Mouse (Mus musculus): ENCODE results near the gene Atp8a1.
A peak's percentile ranks its signal among the peaks of the same experiment; 100 is the strongest.

The Atp8a1 gene

DNA sequence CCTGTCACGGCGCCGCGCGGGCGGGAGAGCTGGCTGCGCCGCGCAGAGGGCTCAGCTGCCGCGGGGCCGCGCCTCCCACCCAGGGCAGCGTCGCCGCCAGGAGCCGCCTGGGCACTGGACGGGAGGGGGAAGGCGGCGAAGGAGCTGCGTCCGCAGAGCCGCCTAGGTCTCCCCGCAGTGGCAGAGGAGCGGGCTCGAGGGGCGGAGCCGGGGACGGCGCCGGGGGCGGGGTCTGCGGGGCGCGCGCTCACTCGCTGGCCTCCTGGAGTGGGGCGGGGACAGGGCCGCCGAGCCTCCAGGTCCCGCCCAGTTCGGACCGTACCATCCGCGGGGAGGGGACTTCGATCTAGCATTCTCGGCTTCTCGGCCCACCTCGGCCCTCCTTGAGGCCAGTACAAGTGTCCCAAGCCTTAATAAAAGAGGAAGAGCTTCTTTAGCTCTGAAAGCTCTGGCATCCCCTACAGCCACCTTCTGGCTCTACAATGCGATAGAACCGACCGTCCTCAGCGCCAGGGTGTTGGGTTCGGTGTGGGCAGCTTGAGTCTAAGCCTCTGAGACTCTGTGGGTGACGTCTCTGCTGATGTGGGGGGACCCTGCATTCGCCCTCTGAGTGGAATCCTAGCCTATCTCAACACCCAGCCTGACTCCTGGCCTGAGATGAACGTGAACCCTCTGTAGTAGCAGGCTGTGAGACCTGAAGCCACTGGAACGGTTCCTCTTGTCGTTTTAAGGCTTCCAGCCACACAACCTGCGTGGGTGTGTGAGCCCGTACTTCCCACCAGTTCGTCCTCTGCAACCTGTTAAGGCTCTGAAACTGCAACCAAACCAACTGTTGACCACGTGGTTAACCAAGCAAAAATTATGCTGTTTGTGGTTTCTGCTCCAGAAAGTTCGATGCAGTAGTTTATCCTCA, at the start of gene Atp8a1:
TSS of gene Atp8a1 (minus strand) at position 182 of the 913 bp plus-strand sequence.
- DNase-seq (ENCODE audit: low spot score), result peak; percentile 87

DNA sequence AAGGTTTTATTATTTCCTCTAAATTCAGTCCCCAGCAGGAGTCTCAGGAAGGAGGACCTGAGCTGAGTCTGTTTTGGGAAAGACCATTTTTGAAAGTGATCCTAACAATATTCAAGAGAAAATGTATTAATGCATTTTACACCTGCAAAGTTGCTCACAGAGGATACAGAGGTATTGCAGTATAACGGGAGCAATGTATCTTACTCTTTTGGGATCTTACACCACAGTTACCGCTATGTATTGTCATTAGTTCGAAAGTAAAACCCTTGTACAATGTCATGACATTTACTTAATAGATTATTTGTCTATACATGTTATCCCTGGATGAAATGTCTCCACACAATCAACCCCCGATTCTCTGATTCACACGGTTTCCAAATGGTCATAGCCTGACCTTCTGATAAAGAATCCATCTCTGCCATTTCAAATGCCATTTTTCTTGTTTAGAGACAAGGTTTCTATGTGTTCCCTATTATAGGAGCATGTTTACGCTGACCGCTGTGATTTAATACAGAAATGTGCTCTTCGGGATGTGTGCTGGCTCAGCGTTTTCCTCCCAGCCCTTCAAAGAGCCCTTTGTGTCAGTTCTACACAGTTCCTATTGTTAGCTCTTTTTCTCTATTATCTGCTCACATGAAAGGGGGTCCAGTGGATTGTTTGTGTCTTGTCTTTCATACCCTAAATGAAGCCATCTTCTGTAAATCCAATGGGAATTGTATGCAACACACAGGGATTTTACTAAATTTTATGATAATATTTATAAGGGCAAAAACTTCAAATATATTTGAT, 37.4 kb upstream of the Atp8a1 start:
- no peak for DNase-seq (ENCODE audit: low spot score)

DNA sequence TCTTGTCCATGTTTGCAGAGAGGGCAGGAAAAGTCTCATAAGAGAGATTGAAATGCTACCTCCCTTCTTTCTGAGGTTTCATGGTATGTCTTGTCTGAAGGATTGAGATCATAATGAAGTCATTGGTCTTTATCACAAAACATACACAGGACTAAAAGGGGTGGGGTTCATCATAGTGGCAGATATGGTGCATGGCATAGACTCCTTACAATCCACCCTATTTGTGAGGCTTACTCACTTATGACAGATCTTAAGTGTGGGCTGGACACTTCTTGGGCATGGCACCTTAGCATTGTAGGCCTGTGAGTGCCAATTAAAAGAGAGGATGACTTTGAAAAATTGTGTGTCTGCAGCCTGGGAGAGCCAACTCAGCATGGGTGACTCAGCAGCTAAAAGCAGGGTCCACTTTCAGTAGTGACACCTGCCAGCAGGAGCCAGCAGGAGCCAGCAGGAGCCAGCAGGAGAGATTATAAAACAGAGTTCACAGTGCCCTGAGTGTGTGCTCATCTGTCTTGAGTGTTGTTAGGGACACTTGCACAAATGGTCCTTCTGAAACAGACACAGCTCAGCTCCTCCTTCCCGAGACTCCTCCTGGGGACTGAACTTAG, 36.4 kb upstream of the Atp8a1 start:
- no peak for DNase-seq (ENCODE audit: low spot score)

DNA sequence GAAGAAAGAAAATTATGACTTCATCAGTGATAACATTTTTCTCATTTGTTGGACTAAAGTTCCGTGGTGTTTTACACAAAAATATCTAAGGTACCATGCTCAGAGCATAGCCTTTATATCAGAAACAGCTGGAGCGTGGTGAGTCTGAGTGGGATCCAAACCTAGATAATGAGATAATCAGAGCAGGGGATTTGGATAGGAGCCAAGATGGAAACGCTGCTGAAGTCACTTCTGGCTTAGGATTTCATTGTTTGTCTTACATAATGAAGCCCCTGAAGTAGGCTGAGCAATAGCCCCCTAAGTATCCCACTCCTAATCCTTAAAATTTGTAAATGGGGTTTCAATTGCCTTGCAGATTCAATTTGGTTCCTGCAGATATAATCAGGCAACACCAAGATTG, 24.2 kb upstream of the Atp8a1 start:
- DNase-seq (ENCODE audit: low spot score), result no peak

DNA sequence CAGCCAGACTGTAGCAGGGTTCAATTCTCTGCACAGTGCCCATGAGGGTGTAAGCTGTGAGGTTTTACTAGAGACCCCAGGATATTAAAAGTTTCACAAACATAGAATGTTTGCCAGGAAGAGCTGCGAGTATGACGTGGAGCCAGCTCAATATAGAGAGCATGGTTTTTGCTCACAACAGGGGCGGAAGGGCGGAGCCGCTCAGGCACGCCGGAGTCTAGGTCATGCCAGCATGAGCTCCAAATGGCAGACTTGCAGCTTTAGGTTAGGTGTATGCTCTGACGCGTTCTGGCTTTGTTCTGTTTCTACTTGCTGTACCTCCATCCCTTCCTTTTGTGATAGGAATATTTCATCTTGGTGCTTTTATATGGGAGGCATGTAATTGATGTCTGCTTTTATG, 19.0 kb upstream of the Atp8a1 start:
- DNase-seq (ENCODE audit: low spot score), result no peak

DNA sequence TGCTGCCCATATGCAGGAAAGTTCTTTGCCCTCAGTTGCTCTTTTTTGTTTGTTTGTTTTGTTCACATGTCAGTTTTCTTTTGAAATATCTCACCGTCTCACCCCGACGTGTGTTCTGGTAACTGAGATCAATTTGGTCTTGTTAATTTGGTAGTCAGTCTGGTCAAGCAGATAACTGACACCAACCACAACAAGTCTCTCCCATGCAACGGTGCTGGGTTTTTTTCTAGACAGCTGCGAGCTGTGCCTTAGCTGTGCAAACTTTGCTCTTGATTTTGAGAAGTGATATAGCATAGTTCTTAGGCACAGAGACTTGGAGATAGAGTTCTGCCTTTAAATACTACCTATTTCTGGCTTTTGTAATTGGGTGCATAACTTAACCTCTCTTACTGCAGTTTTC, 18.4 kb upstream of the Atp8a1 start:
- DNase-seq (ENCODE audit: low spot score), result no peak

DNA sequence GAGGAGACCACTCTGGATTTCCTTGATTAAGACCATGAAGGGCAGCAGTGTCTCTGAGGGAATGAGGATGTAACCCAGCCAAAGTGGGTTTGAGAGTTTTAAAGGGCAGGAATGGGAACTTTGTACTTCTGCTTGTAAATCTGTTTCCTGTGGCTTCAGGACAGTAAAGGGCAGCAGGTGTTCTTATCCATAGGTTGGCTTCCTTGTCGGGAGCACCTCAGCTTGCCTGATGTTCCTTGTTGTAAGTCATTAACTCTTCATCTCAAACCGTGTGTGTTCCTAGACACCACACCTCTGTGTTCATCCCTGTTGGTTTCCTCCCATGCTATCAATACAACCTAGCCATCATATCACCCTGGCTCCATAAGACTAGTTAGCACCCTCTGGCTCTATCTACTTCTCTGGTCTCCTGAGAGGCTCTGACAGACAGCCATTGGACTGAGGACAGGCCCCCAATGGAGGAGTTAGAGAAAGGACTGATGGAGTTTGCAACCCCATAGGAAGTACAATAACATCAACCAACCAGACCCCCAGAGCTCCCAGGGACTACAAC, 17.4 kb upstream of the Atp8a1 start:
- no peak for DNase-seq (ENCODE audit: low spot score)

DNA sequence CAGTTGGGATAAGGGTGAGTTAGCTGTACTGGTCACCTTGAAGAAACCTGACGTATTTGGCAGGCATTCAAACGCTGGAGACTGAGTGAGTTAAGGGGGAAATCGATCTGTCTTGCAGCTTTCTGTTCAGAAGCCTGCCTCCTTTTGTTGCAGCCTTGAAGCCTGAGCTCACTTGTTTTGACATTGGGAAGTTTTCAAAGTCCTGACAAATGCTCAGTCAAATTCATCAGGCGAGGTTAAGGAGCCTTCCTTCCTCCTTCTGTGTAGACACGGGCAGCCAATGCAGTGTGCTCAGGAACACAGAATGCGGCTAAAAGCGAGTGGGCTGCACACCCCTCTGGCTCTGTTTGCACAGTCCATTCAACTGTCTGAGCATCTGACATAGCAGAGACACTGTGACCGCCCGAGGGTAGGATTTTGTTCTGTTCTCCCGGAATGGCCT, 16.7 kb upstream of the Atp8a1 start:
- no peak for DNase-seq (ENCODE audit: low spot score)

DNA sequence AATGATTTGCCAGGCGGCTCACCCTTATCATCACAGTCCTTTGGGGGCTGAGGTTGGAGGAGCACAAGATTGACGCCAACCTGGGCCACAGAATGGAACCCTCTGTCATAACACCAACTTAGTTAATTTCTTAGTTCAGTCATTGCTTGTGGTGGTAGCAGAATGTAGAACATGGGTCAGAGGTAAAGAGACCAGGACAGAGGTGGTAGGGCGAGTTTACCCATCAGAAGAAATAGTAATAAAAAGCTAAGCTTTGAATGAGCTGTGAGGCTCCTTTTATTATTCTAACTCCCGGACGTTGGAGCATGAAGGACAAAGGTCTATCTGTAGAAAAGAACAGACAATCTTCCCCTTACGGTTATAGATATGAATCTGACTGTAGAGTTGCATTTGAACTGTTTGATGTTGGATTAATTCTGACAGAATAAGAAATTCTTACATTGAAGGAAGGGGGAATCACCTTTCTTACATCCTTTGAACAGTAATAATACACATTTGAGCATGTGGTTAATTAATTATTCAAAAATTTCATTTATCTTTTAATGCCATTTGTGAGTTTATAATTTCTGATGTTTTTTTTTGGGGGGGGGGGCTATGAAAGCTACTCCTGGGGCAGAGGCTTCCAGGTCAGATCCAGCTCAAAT, 7.9 kb upstream of the Atp8a1 start:
- DNase-seq (ENCODE audit: low spot score), result no peak

DNA sequence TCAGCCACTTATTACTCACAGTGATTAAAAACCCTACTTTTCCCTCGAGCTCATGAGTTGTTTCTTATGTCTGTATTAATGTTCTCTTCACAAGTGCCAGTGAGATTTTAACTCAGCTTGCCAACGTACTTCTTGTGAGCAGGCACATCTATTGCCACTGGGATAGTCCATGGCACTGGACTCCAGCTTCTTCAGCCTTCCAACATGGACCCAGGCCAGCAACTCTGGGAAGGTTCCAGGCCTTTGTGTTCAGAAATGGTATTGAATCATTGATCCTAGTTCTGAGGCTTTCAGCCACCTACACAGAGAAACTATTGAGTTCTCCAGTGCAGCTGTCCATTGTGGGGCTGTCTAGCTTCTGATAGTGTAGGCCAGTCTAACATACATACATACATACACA, 5.6 kb upstream of the Atp8a1 start:
- DNase-seq (ENCODE audit: low spot score), result no peak

DNA sequence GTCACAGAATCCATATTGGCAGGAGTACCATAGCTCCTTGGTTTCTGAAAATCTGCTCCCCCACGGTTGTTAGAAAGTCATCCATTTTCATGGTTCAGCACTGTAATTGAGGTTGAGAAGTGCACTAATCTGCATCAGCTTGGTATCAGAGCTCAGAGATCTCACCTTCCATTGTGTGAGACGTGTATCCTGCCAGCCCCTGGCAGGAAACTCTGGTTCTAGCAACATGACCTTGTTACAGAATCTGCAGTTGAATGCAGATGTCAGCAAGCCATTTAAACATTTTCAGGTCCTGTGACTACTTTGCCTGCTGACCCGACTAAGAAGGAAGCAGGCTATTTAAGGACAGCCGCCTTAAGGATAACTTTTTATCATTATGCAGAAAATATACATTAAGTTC, 2.2 kb upstream of the Atp8a1 start:
- DNase-seq (ENCODE audit: low spot score), result no peak

DNA sequence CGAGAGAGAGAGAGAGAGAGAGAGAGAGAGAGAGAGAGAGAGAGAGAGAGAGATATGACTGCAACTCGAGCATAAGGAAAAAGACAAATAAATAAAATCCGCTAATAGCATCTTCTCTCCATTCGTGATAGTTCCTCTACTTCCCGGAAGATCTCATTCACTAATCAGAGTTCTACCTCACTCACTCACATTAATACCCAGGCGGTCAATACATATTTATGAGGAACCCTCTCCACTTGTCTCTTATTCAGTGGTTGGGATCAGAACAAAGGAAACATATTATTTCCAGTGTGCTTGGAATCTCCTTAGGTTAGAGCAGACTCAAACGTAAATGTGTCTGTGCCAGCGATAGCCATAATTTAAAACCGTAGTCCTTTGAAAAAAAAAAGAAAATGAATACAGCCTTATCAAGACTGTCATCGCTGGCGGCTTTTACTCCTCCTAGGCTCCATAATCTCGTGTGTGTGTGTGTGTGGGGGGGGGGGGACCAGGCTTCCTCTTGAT, 1.3 kb upstream of the Atp8a1 start:
- DNase-seq (ENCODE audit: low spot score), result no peak

DNA sequence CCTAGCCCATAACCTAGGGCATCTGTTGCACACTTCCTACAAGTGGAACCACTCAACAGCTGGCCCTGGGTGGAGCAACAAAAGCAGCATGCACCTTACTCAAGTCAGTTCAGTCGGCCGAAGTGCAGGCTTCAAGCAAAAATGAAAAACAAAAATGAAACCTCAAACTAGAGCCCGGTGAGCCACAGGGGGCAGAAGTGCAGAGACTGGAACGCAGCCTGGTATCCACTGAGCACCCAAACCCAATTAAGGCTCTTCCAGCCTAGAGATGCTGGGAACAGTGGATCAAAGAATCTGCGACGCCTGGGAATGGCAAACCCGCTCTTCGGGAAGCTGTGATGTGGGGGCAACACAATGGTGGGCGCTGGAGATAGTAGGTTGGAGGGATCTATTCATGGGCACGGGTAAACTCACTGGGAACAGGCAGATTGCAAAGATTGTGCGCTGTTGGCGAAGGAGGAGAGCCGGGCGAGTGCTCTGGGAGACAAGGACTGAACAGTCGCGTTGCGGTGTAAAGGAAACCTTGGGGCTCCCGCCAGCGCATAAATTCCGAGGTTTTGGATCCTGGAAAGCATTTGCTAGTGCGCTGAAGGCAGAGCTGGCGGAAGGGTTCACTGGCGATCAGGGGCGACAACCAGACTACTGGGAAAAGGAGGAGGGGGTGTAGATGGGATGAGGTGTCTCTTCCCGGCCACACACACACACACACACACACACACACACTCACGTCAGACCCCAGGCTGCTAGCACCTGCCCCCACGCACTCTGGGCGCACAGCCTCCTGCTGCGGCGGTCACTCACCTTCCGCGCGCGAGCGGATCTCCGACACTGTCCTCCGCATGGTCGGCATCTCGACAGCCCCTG, 641 bp downstream of the Atp8a1 start:
- DNase-seq (ENCODE audit: low spot score), result no peak

DNA sequence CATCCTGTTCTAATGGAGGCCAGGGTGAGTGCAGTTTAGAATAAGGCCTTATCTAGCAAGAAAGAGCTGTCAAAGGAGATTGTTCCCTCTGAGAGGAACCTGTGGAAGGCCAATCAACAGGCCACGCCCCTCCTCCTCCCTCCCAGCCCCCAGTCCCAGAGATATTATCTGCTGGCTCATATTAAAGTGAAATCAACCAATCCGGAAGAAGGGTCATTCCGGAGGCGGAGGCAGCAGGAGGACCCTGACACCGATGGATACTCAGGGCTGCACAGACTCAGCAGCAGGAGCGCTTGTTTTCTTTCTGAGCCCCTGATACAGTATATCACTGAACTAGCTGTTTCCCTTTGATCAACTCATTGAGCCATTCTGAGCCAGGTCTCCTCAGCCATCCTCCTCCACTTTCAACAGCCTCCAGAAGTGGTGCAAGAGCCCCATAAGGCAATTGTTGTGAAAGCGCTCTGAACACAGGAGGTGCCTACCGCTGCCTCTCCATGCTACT, 2.0 kb downstream of the Atp8a1 start:
- no peak for DNase-seq (ENCODE audit: low spot score)

DNA sequence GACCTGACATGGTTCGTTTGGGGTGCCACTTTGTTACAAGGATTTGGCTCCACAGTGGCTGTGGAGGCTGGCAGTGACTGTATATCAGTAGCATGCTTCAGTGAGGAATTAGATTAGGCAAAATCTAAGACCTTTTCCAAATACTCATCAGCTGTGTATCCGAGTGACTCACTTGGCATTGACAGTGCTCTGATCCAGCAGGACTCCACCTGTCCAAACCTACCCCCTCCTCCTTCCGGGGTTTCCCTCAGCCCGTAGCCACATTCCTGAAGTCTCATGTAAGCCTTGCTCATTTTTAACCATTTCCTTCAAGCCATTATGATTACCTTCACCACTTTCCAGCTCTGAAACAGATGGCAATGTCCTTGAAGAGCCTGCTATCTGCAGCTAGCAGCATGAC, 3.2 kb downstream of the Atp8a1 start:
- DNase-seq (ENCODE audit: low spot score), result no peak

DNA sequence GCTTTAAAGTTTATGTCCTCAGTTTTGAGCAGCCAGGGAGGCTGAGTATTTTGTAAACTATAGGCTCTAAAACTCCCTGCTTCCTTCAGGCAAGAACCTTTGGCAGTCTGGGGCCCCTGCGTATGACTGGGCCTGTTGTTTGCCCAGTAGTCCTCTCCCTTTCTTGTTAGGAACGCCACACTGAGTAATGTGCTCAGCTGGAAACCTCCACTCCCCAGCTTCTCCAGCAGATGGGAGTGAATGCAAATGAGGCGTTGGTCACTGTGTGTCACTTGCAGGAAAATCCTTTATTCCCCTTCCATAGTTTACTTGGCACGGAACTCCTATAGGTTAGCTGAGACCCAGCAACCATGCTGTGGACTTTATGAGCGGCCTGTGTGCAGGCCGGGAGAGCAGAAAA, 4.9 kb downstream of the Atp8a1 start:
- DNase-seq (ENCODE audit: low spot score), result no peak

DNA sequence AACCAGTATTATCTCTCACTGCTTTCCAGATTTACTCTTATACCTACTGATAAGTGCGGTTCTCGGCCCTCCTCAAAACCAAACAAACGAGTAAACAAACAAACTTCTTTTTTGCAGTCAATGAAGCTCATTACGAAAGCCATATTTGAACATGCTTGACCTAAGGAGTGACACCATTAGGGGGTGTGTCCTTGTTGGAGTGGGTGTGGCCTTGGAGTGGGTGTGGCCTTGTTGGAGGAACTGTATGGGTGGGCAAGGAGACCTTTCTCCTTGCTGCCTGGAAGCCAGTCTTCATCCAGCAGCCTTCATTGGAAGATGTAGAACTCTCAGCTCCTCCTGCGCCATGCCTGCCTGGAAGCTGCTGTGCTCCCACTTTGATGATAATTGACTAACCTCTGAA, 13.4 kb downstream of the Atp8a1 start:
- DNase-seq (ENCODE audit: low spot score), result no peak

DNA sequence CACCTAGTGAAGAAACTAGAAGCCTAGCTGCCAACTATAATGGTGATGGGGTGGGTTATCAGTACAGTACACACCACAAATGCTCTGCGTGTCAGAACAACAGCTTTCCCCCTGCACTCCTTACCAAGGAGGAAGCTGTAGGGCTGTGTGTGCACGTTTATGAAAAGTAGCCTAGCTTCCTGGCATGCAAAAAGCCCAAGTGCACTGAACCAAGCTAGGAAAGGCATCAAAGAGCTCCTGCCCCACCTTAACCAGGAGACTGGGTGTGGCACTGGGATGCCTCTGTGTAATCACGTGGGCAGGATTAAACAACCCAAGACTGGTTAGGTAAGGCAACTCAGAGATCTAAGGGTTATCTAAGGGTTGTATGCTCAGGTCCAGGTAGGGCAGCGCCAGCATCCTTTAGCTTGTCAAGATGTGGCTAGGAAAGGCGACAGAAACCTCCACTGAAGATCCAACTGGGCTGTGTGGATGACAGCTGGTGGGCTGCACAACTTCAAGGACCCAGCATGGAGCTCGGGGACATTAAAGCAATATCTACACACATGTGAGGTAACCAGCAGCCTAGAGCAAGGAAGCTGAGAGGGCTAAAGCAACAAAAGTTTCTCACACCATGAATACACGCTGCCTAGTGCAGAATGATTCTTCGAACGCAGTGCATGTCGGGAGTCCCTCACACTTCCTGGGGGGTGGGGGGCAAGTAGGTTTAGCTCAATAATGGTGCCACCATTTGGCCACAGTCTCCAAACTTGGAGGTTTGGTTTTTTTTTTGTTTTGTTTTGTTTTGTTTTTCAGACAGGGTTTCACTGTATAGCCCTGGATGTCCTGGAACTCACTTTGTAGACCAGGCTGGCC, 15.7 kb downstream of the Atp8a1 start:
- DNase-seq (ENCODE audit: low spot score), result no peak

DNA sequence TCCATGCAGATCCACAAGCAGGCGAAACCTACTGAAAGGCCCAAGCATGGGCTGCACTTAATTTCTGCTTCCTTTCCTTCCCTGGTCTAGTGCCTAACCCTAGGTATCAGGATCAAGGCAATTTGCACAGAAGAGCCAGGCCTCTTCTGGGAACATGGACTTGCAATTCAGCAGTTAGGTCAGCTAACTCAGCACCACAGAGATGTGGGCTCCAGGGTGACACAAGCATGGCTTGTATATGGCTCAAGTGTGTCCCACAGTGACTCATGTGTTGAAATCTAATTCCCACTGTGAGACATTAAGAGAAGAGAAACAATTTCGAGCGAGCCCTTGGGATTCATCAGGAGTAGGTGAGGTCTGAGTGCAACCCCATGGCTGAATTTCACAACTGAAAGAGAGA, 18.9 kb downstream of the Atp8a1 start:
- no peak for DNase-seq (ENCODE audit: low spot score)

DNA sequence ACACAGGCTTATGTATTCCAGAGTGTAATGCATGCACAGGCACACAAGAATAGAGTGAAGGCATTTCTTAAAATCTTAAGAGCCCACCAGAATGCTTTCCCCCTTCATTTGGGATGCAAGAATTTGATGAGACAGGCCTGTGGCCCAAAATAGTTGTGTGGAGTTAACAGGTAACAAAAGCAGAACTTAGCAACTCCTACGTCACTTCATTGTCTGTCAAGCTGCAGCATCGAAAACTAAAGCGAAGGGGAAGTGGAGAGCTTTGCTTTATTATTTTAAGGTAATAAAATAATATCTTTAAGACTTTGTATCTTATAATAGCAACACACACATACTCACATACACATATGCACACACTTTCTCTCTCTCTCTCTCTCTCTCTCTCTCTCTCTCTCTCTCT, 20.3 kb downstream of the Atp8a1 start:
- no peak for DNase-seq (ENCODE audit: low spot score)

Data from urinary bladder, postnatal 10 days (tissue).